Mouse (Mus musculus): ENCODE results near the gene Trim54.

DNA sequence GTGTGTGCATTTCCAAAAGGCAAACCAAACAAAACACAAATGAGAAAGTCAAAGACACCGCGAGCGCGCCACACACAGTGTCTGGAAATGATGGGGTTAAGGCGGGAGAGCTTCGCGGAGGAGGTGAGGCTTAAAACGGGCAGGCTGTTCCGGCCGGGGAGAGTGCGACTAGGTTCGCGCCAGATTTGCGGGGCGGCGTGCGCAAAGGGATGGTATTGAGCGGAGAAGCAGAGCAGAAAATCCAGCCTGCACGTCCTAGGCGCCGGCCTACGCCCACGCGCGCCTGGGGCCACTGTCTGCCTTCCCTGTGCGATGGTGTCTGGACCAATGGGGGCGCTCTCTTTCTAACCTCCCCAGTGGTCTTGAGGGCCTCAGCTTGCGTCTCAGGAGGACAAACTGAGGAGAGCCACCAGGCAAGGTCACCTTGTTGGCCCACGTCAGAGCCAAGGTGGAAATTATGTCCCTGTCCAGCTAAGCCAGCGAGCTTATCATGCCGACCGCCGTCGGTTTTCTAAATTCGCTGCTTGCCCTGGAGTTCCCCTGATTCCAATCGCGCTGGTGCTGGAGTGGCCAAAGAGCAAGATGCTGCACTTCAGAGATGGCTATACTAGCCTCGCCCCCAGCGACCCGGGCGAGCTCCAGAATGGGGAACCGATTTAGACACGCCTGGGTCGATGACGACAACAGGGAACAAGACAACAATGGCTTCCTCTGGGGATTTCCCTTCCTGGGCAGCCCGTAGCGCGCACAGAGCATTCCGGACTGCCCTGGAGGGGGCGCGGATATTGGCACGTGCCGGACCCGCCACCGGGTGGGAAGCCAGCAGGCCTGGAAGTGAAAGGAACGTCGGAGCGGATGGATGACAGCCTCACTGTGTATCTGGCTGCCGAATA is 21.5 kb upstream of the Trim54 start:
- no peak for TF ChIP-seq POLR2A (IDR thresholded peaks at IDR 0.05; ENCODE audit: control insufficient read depth, extremely low read depth, insufficient read depth, low read length, poor library complexity)
- TF ChIP-seq CTCF (IDR thresholded peaks at IDR 0.05; ENCODE audit: borderline replicate concordance, control insufficient read depth, extremely low read depth, insufficient read depth, low read length, poor library complexity): no peak
